Mouse (Mus musculus) mature B cell (primary cell): Measurements from ENCODE around the gene Scd2.
"Not testable (repeated sequence)": the region's sequence is repeated elsewhere in the genome, so short reads cannot be mapped to it uniquely, and the experiment has no call there.

Experiments
- in situ Hi-C: fragments of 300-500 bp; cut with MboI; formaldehyde crosslinking; loops from 2 replicates; pipeline ENCODE4 v1.14.3; 2019

The Scd2 gene

GRCm38 (mm10) chr19:44311306-44312006 lies 18.0 kb downstream of the Scd2 start:
- in situ Hi-C loops: no loop called here

- in situ Hi-C loops: no loop called here
These were observed 18.5 kb downstream of the Scd2 start for GRCm38 (mm10) chr19:44312007-44312360.

- in situ Hi-C loops: no loop called here
These were observed 19.6 kb downstream of the Scd2 start for GRCm38 (mm10) chr19:44313066-44313465.

GRCm38 (mm10) chr19:44314327-44314759 lies 20.9 kb downstream of the Scd2 start:
- in situ Hi-C loops: no loop called here

GRCm38 (mm10) chr19:44314871-44315414 lies 21.5 kb downstream of the Scd2 start:
- in situ Hi-C loops: no loop called here

GRCm38 (mm10) chr19:44316752-44317315 lies 23.4 kb downstream of the Scd2 start:
- in situ Hi-C loops: no loop called here

- in situ Hi-C loops: no loop called here
These were observed 23.9 kb downstream of the Scd2 start for GRCm38 (mm10) chr19:44317391-44317790.

GRCm38 (mm10) chr19:44318545-44318944 lies 25.1 kb downstream of the Scd2 start:
- in situ Hi-C loops: no loop called here

GRCm38 (mm10) chr19:44320316-44320715 lies 26.8 kb downstream of the Scd2 start:
- in situ Hi-C loops: no loop called here

GRCm38 (mm10) chr19:44321201-44321600 lies 27.7 kb downstream of the Scd2 start:
- in situ Hi-C loops: no loop called here

- in situ Hi-C loops: no loop called here
These were observed 28.2 kb downstream of the Scd2 start for GRCm38 (mm10) chr19:44321631-44322030.

GRCm38 (mm10) chr19:44329566-44329965 lies 36.1 kb downstream of the Scd2 start:
- in situ Hi-C loops: no loop called here

GRCm38 (mm10) chr19:44331128-44331527 lies 37.7 kb downstream of the Scd2 start:
- in situ Hi-C loops: not testable (repeated sequence)

- in situ Hi-C loops: no loop called here
These were observed 38.4 kb downstream of the Scd2 start for GRCm38 (mm10) chr19:44331911-44332310.

- in situ Hi-C loops: no loop called here
These were observed 38.9 kb downstream of the Scd2 start for GRCm38 (mm10) chr19:44332326-44332725.

- in situ Hi-C loops: no loop called here
These were observed 39.6 kb downstream of the Scd2 start, which contains the start of gene Scd4 for GRCm38 (mm10) chr19:44332833-44333623. TSS of gene Scd4 (plus strand) at chr19:44333092.

- in situ Hi-C loops: no loop called here
These were observed 40.5 kb downstream of the Scd2 start for GRCm38 (mm10) chr19:44333991-44334390.

- in situ Hi-C loops: no loop called here
These were observed 42.6 kb downstream of the Scd2 start for GRCm38 (mm10) chr19:44335876-44336662.

GRCm38 (mm10) chr19:44349689-44350088 lies 56.2 kb downstream of the Scd2 start:
- in situ Hi-C loops: no loop called here

GRCm38 (mm10) chr19:44351756-44352155 lies 58.3 kb downstream of the Scd2 start:
- in situ Hi-C loops: no loop called here
